Mouse (Mus musculus) ES-E14 (cell line): ENCODE results near the gene Shisal2a.

ENCODE experiments used
- CHD2 ChIP-seq: IDR thresholded peaks from 2 replicates; pipeline ENCODE4 v1.6.1; 2014; ENCODE audit warnings: mild to moderate bottlenecking, low read depth, low read length, inconsistent platforms
- MAFK ChIP-seq: IDR thresholded peaks from 2 replicates; pipeline ENCODE4 v1.6.1; 2014; ENCODE audit warnings: mild to moderate bottlenecking, low read depth, low read length, inconsistent platforms; ENCODE audit not compliant: insufficient read depth
- ZC3H11A ChIP-seq: IDR thresholded peaks from 2 replicates; pipeline ENCODE4 v1.6.1; 2012; ENCODE audit warnings: low read depth, mild to moderate bottlenecking, inconsistent platforms, low read length, borderline replicate concordance
- ZNF384 ChIP-seq: IDR thresholded peaks from 2 replicates; pipeline ENCODE4 v1.6.1; 2012; ENCODE audit warnings: low read depth, low read length, inconsistent platforms

GRCm38 (mm10) chr4:108323588-108323987 is 59.6 kb downstream of the Shisal2a start:
- no peak for TF ChIP-seq MAFK
- TF ChIP-seq CHD2, result no peak
- TF ChIP-seq ZNF384, result no peak
- no peak for TF ChIP-seq ZC3H11A
